Mouse (Mus musculus) lung, embryonic 16.5 days (tissue): ENCODE measurements around the gene Kdm1b. TPM values are rescaled to one million over a fixed set of nuclear protein-coding genes. Genes with fewer than 3 reads are reported as not detected.

ENCODE experiments used
- ATAC-seq: fragments of 200-750 bp; cut with Nextera tagmentation; 2 replicates; pipeline ENCODE4 v1.8.0; 2017; ENCODE audit warnings: low read depth, mild to moderate bottlenecking, moderate library complexity
- H3K27ac ChIP-seq: fragments of 300-500 bp; sonication (generic); 2 replicates; pipeline ENCODE4 v1.5.1; 2014; ENCODE audit warnings: mild to moderate bottlenecking, control low read depth, low read length
- H3K27me3 ChIP-seq: fragments of 300-500 bp; sonication (generic); 2 replicates; pipeline ENCODE4 v1.6.1; 2014; ENCODE audit warnings: low read depth, low read length, mixed read lengths; ENCODE audit not compliant: control insufficient read depth, insufficient read depth
- H3K36me3 ChIP-seq: fragments of 300-500 bp; sonication (generic); 2 replicates; pipeline ENCODE4 v1.6.1; 2014; ENCODE audit warnings: low read length; ENCODE audit not compliant: control insufficient read depth, insufficient read depth
- H3K4me1 ChIP-seq: fragments of 300-500 bp; sonication (generic); replicated peaks from 2 replicates; pipeline ENCODE4 v1.6.1; 2014; ENCODE audit warnings: low read length, mixed read lengths; ENCODE audit not compliant: control insufficient read depth, insufficient read depth
- H3K4me2 ChIP-seq: fragments of 300-500 bp; sonication (generic); 2 replicates; pipeline ENCODE4 v1.6.1; 2014; ENCODE audit warnings: low read depth, low read length, control low read depth
- H3K4me3 ChIP-seq: fragments of 300-500 bp; sonication (generic); 2 replicates; pipeline ENCODE4 v1.5.1; 2014; ENCODE audit warnings: mild to moderate bottlenecking, low read length, control low read depth
- H3K9ac ChIP-seq: fragments of 300-500 bp; sonication (generic); 2 replicates; pipeline ENCODE4 v1.6.1; 2014; ENCODE audit warnings: low read length, control low read depth
- H3K9me3 ChIP-seq: fragments of 300-500 bp; sonication (generic); 2 replicates; pipeline ENCODE4 v1.6.1; 2016; ENCODE audit warnings: low read length; ENCODE audit not compliant: control insufficient read depth
- WGBS: fragments of 180-500 bp; shearing (Covaris S2); extraction: QIAGEN DNeasy Blood & Tissue Kit; methylation state at CpG from one replicate; pipeline ENCODE4 v1.1.7; 2014; 5-methylcytosine and 5-hydroxymethylcytosine counted together
- polyA plus RNA-seq: library from polyadenylated mRNA; unstranded; fragments of >200 nt; fragmentation: Nextera tagmentation; extraction: Ambion mirVana; gene quantifications from 2 replicates; pipeline ENCODE4 v1.2.1, GENCODE M21; 2015

Gene Kdm1b
- polyA plus RNA-seq, 1 experiment from 2014 or later, result 10.7 TPM

GRCm38 (mm10) chr13:47020798-47021197 lies 22.5 kb upstream of the Kdm1b start:
- Histone ChIP-seq H3K9ac (no peak overlapping the region), H3K4me2 (no peak overlapping the region), H3K27ac (no peak overlapping the region), H3K4me1 (no peaks in the 10 kb centered on the region), H3K27me3 (no peaks in the 10 kb centered on the region), H3K36me3 (no peaks in the 10 kb centered on the region), H3K4me3 (no peak overlapping the region), H3K9me3 (no peaks in the 10 kb centered on the region)
- WGBS, result 79% methylated on average over 7 of the region's 7 CpGs
- ATAC-seq, result no peak

- 82% methylated on average over 17 of the region's 17 CpGs for WGBS
- no peak for ATAC-seq
- Histone ChIP-seq H3K9ac (no peak overlapping the region), H3K4me1 (peaks cover 2% of the 10 kb centered on the region; the same call in 1 of the 2 replicates), H3K4me3 (no peak overlapping the region), H3K27me3 (no peaks in the 10 kb centered on the region), H3K9me3 (no peaks in the 10 kb centered on the region), H3K36me3 (no peaks in the 10 kb centered on the region), H3K27ac (no peak overlapping the region), H3K4me2 (no peak overlapping the region)
Observed at GRCm38 (mm10) chr13:47030376-47031107, 12.8 kb upstream of the Kdm1b start.

GRCm38 (mm10) chr13:47033602-47034001 lies 9.7 kb upstream of the Kdm1b start:
- Histone ChIP-seq H3K9me3 (no peaks in the 10 kb centered on the region), H3K36me3 (no peaks in the 10 kb centered on the region), H3K27ac (no peak overlapping the region), H3K9ac (no peak overlapping the region), H3K4me3 (no peak overlapping the region), H3K4me2 (no peak overlapping the region), H3K27me3 (no peaks in the 10 kb centered on the region), H3K4me1 (peaks cover 2% of the 10 kb centered on the region; the same call in 1 of the 2 replicates)
- ATAC-seq, result no peak
- 87% methylated on average over 4 of the region's 4 CpGs for WGBS

GRCm38 (mm10) chr13:47037946-47038345 lies 5.4 kb upstream of the Kdm1b start:
- Histone ChIP-seq H3K27me3 (no peaks in the 10 kb centered on the region), H3K4me1 (0 out of 2 replicates have a peak, but pooled peaks cover 2% of the 10 kb centered on the region), H3K27ac (no peak overlapping the region), H3K9me3 (no peaks in the 10 kb centered on the region), H3K9ac (no peak overlapping the region), H3K4me2 (no peak overlapping the region), H3K4me3 (no peak overlapping the region), H3K36me3 (no peaks in the 10 kb centered on the region)
- no peak for ATAC-seq
- WGBS, result 81% methylated on average over 6 of the region's 6 CpGs

GRCm38 (mm10) chr13:47040061-47040460 lies 3.2 kb upstream of the Kdm1b start:
- Histone ChIP-seq H3K4me1 (peaks cover 9% of the 10 kb centered on the region), H3K36me3 (no peaks in the 10 kb centered on the region), H3K4me2 (no peak overlapping the region), H3K27ac (no peak overlapping the region), H3K9me3 (no peaks in the 10 kb centered on the region), H3K9ac (no peak overlapping the region), H3K27me3 (no peaks in the 10 kb centered on the region), H3K4me3 (no peak overlapping the region)
- no peak for ATAC-seq
- 79% methylated on average over 5 of the region's 5 CpGs for WGBS

GRCm38 (mm10) chr13:47042024-47042633 lies 1.2 kb upstream of the Kdm1b start:
- 44% methylated on average over 8 of the region's 8 CpGs for WGBS
- peak overlapping the region; percentile 46; the same call in 1 of the 2 replicates for H3K9ac ChIP-seq
- peak overlapping the region; percentile 98 for H3K4me2 ChIP-seq
- no peaks in the 10 kb centered on the region for H3K9me3 ChIP-seq
- no peak overlapping the region for H3K27ac ChIP-seq
- H3K4me3 ChIP-seq, result peak overlapping the region; percentile 68
- ATAC-seq, result no peak
- H3K36me3 ChIP-seq, result no peaks in the 10 kb centered on the region
- H3K4me1 ChIP-seq, result peaks cover 9% of the 10 kb centered on the region
- H3K27me3 ChIP-seq, result no peaks in the 10 kb centered on the region

- ATAC-seq, result peak; percentile 21; the same call in 1 of the 2 replicates
Observed at GRCm38 (mm10) chr13:47043833-47044616, 726 bp downstream of the Kdm1b start.

GRCm38 (mm10) chr13:47044617-47044947 lies 1.3 kb downstream of the Kdm1b start, which contains the start of gene Tpmt:
Gene Tpmt, minus strand, starts transcription at chr13:47044737.
- H3K9me3 ChIP-seq, result no peaks in the 10 kb centered on the region

More at GRCm38 (mm10) chr13:47043833-47044616, 726 bp downstream of the Kdm1b start:
- Histone ChIP-seq H3K36me3 (peaks cover 3% of the 10 kb centered on the region; the same call in 1 of the 2 replicates), H3K9me3 (no peaks in the 10 kb centered on the region), H3K27ac (peak overlapping the region; percentile 41; the same call in 1 of the 2 replicates), H3K9ac (peak overlapping the region; percentile 76), H3K4me3 (peak overlapping the region; percentile 68), H3K4me1 (peaks cover 9% of the 10 kb centered on the region), H3K4me2 (peak overlapping the region; percentile 98), H3K27me3 (no peaks in the 10 kb centered on the region)
- WGBS, result under 1% methylated on average over 42 of the region's 45 CpGs

GRCm38 (mm10) chr13:47047996-47048395 lies 4.7 kb downstream of the Kdm1b start:
- Histone ChIP-seq H3K9ac (no peak overlapping the region), H3K27ac (no peak overlapping the region), H3K4me3 (no peak overlapping the region), H3K4me2 (no peak overlapping the region), H3K27me3 (no peaks in the 10 kb centered on the region), H3K9me3 (no peaks in the 10 kb centered on the region), H3K36me3 (peaks cover 8% of the 10 kb centered on the region), H3K4me1 (peaks cover 9% of the 10 kb centered on the region)
- WGBS, result 72% methylated on average over 4 of the region's 4 CpGs
- ATAC-seq, result no peak

More at GRCm38 (mm10) chr13:47044617-47044947, 1.3 kb downstream of the Kdm1b start, which contains the start of gene Tpmt:
- Histone ChIP-seq H3K4me3 (peak within 1 kb of the TSS; percentile 68), H3K36me3 (peaks cover 3% of the 10 kb centered on the region; the same call in 1 of the 2 replicates), H3K9ac (peak within 1 kb of the TSS; percentile 76), H3K27me3 (no peaks in the 10 kb centered on the region), H3K27ac (peak within 1 kb of the TSS; percentile 41; the same call in 1 of the 2 replicates), H3K4me2 (peak within 1 kb of the TSS; percentile 98), H3K4me1 (peaks cover 9% of the 10 kb centered on the region)
- ATAC-seq, result no peak
- 17% methylated on average over 10 of the region's 10 CpGs for WGBS
